Mouse (Mus musculus): ENCODE results near the gene Kdm1b. TPM values are rescaled to one million over a fixed set of nuclear protein-coding genes. Genes with fewer than 3 reads are reported as not detected.

Gene Kdm1b
- polyA plus RNA-seq (2016; fragmentation: Nextera tagmentation; extraction: Ambion mirVana) = 22.9 and 23.9 TPM in 2 replicates

DNA sequence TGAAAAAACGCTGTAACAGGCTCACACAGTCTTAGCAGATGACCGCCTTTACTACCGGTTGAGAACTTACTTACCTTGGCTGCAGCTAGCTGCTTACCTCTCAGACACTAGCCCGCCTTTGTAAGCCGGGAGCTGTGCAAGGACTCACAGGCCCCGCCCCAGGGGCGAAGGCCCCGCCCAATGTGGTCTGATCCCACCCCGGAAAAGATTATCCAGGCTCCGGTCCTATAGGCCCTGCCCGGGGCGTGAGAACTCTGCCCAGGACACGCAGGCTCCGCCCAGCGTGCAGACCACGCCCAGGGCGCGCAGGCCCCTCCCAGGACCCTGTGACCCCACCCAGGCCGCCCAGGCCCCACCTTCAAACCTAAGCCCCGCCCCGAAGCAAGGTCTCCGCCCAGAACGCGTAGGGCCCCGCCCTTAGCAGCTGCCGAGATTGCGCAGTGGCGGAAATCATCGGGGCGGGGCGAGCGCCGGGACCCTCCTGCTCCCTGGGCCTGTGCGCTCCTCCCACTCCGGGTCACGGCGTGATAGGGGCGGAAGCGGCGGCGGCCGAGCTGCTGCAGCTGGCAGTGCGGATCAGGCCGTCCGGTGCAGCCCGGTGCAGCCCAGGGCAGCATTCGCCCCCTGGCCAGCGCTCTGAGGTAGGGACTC lies at the start of gene Kdm1b:
TSS of gene Kdm1b (plus strand) at position 470 of the 651 bp plus-strand sequence.
- H3K4me2 ChIP-seq = peak within 1 kb of the TSS; percentile 100

DNA sequence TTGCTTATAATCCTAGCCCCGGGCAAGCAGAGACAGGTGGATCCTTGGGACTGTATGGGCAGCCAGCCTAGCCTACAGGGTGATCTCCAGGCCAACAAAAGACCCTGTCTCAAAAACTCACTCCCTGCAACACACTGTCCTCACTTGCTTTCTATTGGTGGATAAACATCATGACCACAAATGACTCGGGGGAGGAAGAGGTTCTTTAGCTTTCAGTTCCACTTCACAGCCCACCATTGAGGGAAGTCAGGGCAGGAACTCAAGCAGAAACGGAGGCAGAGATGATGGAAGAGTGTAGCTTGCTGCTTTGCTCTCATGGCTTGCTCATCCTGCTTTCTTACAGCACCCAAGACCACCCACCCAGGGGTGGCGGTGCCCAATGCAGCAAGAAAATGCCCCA lies 45.9 kb upstream of the Kdm1b start:
- no peaks in the 10 kb centered on the region for H3K36me3 ChIP-seq (replicated peaks)
- ATAC-seq (ENCODE audit: low FRiP score) = no peak
- H3K9me3 ChIP-seq = no peaks in the 10 kb centered on the region
- H3K9ac ChIP-seq = no peak overlapping the region
- 77% methylated on average over 4 of the region's 4 CpGs for WGBS
- H3K4me1 ChIP-seq = no peaks in the 10 kb centered on the region
- no peaks in the 10 kb centered on the region for H3K27me3 ChIP-seq
- H3K4me3 ChIP-seq (replicated peaks) = no peak overlapping the region
- no peak overlapping the region for H3K27ac ChIP-seq
- H3K4me2 ChIP-seq = no peak overlapping the region

More for the DNA sequence above, at the start of gene Kdm1b:
- Histone ChIP-seq H3K9ac (peak within 1 kb of the TSS; percentile 81), H3K27me3 (no peaks in the 10 kb centered on the region), H3K4me3 (replicated peaks) (peak within 1 kb of the TSS; percentile 85), H3K4me1 (peaks cover 15% of the 10 kb centered on the region), H3K36me3 (replicated peaks) (no peaks in the 10 kb centered on the region), H3K9me3 (no peaks in the 10 kb centered on the region), H3K27ac (peak within 1 kb of the TSS; percentile 78)
- peak; percentile 96 for ATAC-seq (ENCODE audit: low FRiP score)
- under 1% methylated on average over 45 of the region's 48 CpGs for WGBS

GRCm38 (mm10) chr13:46999498-46999897 lies 43.8 kb upstream of the Kdm1b start:
- WGBS = 69% methylated on average over 5 of the region's 5 CpGs
- no peak overlapping the region for H3K9ac ChIP-seq
- H3K9me3 ChIP-seq = no peaks in the 10 kb centered on the region
- H3K4me3 ChIP-seq (replicated peaks) = no peak overlapping the region
- H3K36me3 ChIP-seq (replicated peaks) = no peaks in the 10 kb centered on the region
- no peaks in the 10 kb centered on the region for H3K4me1 ChIP-seq
- no peaks in the 10 kb centered on the region for H3K27me3 ChIP-seq
- no peak overlapping the region for H3K4me2 ChIP-seq
- ATAC-seq (ENCODE audit: low FRiP score) = no peak
- no peak overlapping the region for H3K27ac ChIP-seq

DNA sequence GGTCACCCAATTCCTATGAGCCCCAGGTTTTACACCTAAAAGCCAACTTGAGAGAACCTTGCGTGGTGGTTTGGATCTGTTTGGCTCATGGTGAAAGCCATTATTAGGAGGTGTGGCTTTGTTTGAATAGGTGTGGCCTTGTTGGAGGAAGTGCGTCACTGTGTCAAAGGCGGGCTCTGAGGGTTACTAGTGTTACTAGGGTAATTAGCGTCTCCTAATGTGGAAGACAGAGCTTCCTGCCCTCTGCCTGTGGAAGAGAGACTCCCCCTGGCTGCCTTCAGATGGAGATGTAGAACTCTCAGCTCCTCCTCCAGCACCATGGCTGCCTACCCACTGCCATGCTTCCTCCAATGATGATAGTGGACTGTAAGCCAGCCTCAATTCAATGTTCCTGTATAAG lies 41.7 kb upstream of the Kdm1b start:
- ATAC-seq (ENCODE audit: low FRiP score) = no peak
- no peak overlapping the region for H3K9ac ChIP-seq
- no peak overlapping the region for H3K4me3 ChIP-seq (replicated peaks)
- no peak overlapping the region for H3K4me2 ChIP-seq
- no peaks in the 10 kb centered on the region for H3K36me3 ChIP-seq (replicated peaks)
- H3K27ac ChIP-seq = no peak overlapping the region
- 0 out of 2 replicates have a peak, but pooled peaks cover 3% of the 10 kb centered on the region for H3K9me3 ChIP-seq
- H3K4me1 ChIP-seq = no peaks in the 10 kb centered on the region
- WGBS = 96% methylated on average over 4 of the region's 4 CpGs
- no peaks in the 10 kb centered on the region for H3K27me3 ChIP-seq

- peaks cover 32% of the 10 kb centered on the region for H3K27me3 ChIP-seq
Measured at GRCm38 (mm10) chr13:47013740-47014139, 29.6 kb upstream of the Kdm1b start.

DNA sequence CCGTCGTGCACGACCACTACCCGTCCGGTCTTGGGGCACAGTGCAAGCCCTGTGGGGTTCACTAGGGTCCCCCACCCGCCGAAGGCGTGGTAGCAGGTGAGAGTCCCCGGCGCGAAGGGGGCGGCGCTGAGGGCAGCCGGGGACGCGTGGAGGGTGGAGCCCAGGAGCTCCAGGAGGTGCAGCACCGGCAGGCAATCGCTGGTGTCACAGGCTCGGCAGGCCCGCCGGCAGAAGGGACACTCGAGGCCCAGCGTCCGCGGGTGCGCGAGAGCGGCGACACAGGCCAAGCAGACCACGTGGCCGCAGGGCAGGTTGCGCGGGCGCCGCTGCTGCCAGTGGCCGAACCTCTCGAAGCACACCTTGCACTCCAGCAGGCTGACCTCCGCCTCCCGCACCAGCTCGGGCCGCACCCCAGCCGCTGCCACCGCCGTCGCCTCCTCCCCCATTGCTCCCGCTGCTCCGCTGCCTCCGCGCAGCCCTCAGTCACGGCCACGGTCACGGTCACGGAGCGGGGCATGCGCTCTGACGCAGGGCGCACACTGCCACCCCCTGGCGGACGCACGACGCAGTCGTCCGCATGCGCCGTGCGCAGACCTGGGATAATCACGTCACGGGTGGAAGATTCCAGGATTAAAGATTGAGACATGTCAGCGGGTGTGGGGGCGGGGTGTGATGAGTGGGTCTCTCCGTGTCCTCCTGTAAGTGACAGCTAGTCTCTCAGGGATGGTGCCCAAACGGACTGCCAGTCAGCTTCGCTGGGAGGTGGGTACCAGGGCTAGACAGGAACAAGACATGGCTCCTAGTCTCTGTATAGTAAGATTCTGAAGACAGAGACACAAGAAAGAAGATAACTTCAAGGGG lies 28.7 kb upstream of the Kdm1b start, which contains the start of gene Nhlrc1:
TSS of gene Nhlrc1 (minus strand) at position 517 of the 861 bp plus-strand sequence.
- ATAC-seq (ENCODE audit: low FRiP score) = peak; percentile 88
- WGBS = 4% methylated on average over 72 of the region's 73 CpGs
- peaks cover 14% of the 10 kb centered on the region for H3K4me1 ChIP-seq
- peak within 1 kb of the TSS; percentile 62 for H3K4me3 ChIP-seq (replicated peaks)
- peaks cover 23% of the 10 kb centered on the region for H3K9me3 ChIP-seq
- H3K27me3 ChIP-seq = peaks cover 32% of the 10 kb centered on the region
- peak within 1 kb of the TSS; percentile 64 for H3K9ac ChIP-seq
- H3K4me2 ChIP-seq = peak within 1 kb of the TSS; percentile 99
- no peak within 1 kb of the TSS for H3K27ac ChIP-seq
- no peaks in the 10 kb centered on the region for H3K36me3 ChIP-seq (replicated peaks)

More at GRCm38 (mm10) chr13:47013740-47014139, 29.6 kb upstream of the Kdm1b start:
- Histone ChIP-seq H3K36me3 (replicated peaks) (no peaks in the 10 kb centered on the region), H3K9ac (peak overlapping the region; percentile 64; the same call in 1 of the 2 replicates), H3K27ac (no peak overlapping the region), H3K4me1 (peaks cover 14% of the 10 kb centered on the region), H3K4me2 (peak overlapping the region; percentile 99), H3K9me3 (peaks cover 27% of the 10 kb centered on the region), H3K4me3 (replicated peaks) (peak overlapping the region; percentile 62)
- no peak; the same call in 1 of the 2 replicates for ATAC-seq (ENCODE audit: low FRiP score)
- WGBS = 64% methylated on average over 10 of the region's 10 CpGs

- H3K27ac ChIP-seq = no peak overlapping the region
- 79% methylated on average over 5 of the region's 5 CpGs for WGBS
- peak overlapping the region; percentile 62; the same call in 1 of the 2 replicates for H3K4me3 ChIP-seq (replicated peaks)
- H3K36me3 ChIP-seq (replicated peaks) = no peaks in the 10 kb centered on the region
- H3K9ac ChIP-seq = no peak overlapping the region
- peaks cover 18% of the 10 kb centered on the region for H3K9me3 ChIP-seq
- H3K4me1 ChIP-seq = peaks cover 14% of the 10 kb centered on the region
- H3K27me3 ChIP-seq = peaks cover 32% of the 10 kb centered on the region
- peak overlapping the region; percentile 99 for H3K4me2 ChIP-seq
- no peak for ATAC-seq (ENCODE audit: low FRiP score)
Measured at GRCm38 (mm10) chr13:47015195-47015501, 28.2 kb upstream of the Kdm1b start.

GRCm38 (mm10) chr13:47017259-47017658 lies 26.0 kb upstream of the Kdm1b start:
- Histone ChIP-seq H3K4me1 (peaks cover 14% of the 10 kb centered on the region), H3K4me3 (replicated peaks) (no peak overlapping the region), H3K4me2 (no peak overlapping the region), H3K27ac (no peak overlapping the region), H3K9me3 (0 out of 2 replicates have a peak, but pooled peaks cover 3% of the 10 kb centered on the region), H3K36me3 (replicated peaks) (no peaks in the 10 kb centered on the region), H3K27me3 (peaks cover 32% of the 10 kb centered on the region), H3K9ac (no peak overlapping the region)
- no peak for ATAC-seq (ENCODE audit: low FRiP score)
- 48% methylated on average over 5 of the region's 5 CpGs for WGBS

GRCm38 (mm10) chr13:47019774-47020173 lies 23.5 kb upstream of the Kdm1b start:
- 0 out of 2 replicates have a peak, but pooled peaks cover 2% of the 10 kb centered on the region for H3K36me3 ChIP-seq (replicated peaks)
- no peak overlapping the region for H3K9ac ChIP-seq
- no peak for ATAC-seq (ENCODE audit: low FRiP score)
- peaks cover 3% of the 10 kb centered on the region; the same call in 1 of the 2 replicates for H3K4me1 ChIP-seq
- no peak overlapping the region for H3K27ac ChIP-seq
- 87% methylated on average over 7 of the region's 7 CpGs for WGBS
- H3K27me3 ChIP-seq = 0 out of 2 replicates have a peak, but pooled peaks cover 10% of the 10 kb centered on the region
- H3K4me2 ChIP-seq = no peak overlapping the region
- H3K4me3 ChIP-seq (replicated peaks) = no peak overlapping the region
- no peaks in the 10 kb centered on the region for H3K9me3 ChIP-seq

GRCm38 (mm10) chr13:47020798-47021197 lies 22.5 kb upstream of the Kdm1b start:
- no peaks in the 10 kb centered on the region for H3K4me1 ChIP-seq
- 0 out of 2 replicates have a peak, but pooled peaks cover 3% of the 10 kb centered on the region for H3K27me3 ChIP-seq
- H3K4me2 ChIP-seq = no peak overlapping the region
- 79% methylated on average over 7 of the region's 7 CpGs for WGBS
- no peaks in the 10 kb centered on the region for H3K9me3 ChIP-seq
- 0 out of 2 replicates have a peak, but pooled peaks cover 3% of the 10 kb centered on the region for H3K36me3 ChIP-seq (replicated peaks)
- no peak overlapping the region for H3K9ac ChIP-seq
- H3K27ac ChIP-seq = no peak overlapping the region
- H3K4me3 ChIP-seq (replicated peaks) = no peak overlapping the region
- ATAC-seq (ENCODE audit: low FRiP score) = no peak

DNA sequence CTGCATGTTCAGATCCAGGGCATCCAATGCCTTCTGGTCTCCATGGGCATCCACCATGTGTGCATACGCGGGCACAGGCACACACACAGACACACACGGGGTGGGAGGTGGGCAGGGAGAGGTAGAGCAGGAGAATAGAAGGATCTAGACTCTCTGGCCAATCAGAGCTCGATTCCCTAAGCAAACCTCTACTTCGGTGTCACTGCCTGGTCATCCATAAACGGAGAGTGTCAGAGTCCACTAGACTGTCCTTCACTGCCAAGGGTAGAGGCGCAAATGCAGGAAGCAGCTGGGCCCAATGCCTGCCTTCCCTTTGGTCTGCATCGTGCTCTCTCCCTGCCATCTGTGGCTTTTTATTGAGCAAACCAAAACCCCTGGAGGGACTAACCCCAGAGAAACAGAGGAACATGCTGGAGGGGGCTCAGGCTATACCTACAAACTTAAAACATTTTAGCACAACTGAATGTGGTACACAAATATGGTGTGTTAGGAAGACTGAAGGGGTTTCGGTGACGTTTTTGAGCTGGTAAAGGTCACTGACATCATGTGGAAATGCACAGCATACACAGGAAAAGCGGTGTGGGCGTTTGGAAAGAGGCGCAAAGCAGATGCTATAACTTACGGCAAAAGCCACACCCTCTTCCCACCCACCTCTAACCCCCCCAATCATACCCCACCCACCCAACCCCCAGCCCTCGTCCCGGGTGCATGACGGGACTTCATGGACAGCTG lies 12.8 kb upstream of the Kdm1b start:
- no peak for ATAC-seq (ENCODE audit: low FRiP score)
- H3K27ac ChIP-seq = no peak overlapping the region
- H3K9ac ChIP-seq = no peak overlapping the region
- H3K4me2 ChIP-seq = no peak overlapping the region
- no peak overlapping the region for H3K4me3 ChIP-seq (replicated peaks)
- H3K36me3 ChIP-seq (replicated peaks) = 0 out of 2 replicates have a peak, but pooled peaks cover 12% of the 10 kb centered on the region
- no peaks in the 10 kb centered on the region for H3K9me3 ChIP-seq
- no peaks in the 10 kb centered on the region for H3K27me3 ChIP-seq
- no peaks in the 10 kb centered on the region for H3K4me1 ChIP-seq
- 92% methylated on average over 17 of the region's 17 CpGs for WGBS

DNA sequence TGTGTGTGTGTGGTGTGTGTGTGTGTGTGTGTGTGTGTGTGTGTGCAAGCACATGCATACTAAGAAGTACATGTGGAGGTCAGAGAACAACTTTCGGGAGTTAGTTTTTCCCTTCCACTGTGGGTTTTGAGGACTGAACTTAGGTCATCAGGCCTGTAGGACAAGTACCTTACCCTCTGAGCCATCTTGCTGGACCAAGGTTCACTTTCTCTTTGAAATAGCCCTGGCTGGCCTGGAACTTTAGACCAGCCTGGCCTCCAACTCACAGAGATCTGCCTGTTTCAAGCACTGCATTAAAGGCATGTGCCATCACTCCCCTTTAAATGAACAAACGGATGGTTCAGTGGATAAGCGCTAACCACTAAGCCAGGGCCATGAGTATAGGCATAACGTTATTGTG lies 9.7 kb upstream of the Kdm1b start:
- Histone ChIP-seq H3K9me3 (no peaks in the 10 kb centered on the region), H3K4me3 (replicated peaks) (no peak overlapping the region), H3K4me2 (no peak overlapping the region), H3K36me3 (replicated peaks) (0 out of 2 replicates have a peak, but pooled peaks cover 7% of the 10 kb centered on the region), H3K27ac (no peak overlapping the region), H3K27me3 (no peaks in the 10 kb centered on the region), H3K9ac (no peak overlapping the region), H3K4me1 (no peaks in the 10 kb centered on the region)
- no peak for ATAC-seq (ENCODE audit: low FRiP score)
- 87% methylated on average over 4 of the region's 4 CpGs for WGBS
